Mouse (Mus musculus): ENCODE results near the gene Kcnh3.
"Not testable (repeated sequence)": the region's sequence is repeated elsewhere in the genome, so short reads cannot be mapped to it uniquely, and the experiment has no call there.

Kcnh3 gene

DNA sequence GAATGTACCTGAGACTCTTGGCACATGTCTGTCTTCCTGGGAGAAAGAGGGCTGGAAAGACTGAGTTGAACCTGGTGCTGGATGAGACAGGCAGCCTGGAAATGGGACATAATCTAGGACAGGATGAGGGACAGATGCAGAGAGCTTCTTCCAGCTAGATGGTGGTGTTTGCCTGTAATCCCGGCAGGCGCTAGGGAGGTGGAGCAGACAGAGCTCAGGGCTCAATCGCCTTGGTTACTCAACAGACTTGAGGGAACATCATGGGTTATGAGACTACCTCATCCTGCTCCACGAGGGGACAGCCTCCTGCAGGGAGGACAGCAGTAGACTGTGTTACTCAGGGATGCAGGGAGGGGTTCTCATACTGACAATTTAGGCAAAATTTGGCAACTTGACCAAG lies 16.6 kb downstream of the Kcnh3 start:
- no peak for DNase-seq

DNA sequence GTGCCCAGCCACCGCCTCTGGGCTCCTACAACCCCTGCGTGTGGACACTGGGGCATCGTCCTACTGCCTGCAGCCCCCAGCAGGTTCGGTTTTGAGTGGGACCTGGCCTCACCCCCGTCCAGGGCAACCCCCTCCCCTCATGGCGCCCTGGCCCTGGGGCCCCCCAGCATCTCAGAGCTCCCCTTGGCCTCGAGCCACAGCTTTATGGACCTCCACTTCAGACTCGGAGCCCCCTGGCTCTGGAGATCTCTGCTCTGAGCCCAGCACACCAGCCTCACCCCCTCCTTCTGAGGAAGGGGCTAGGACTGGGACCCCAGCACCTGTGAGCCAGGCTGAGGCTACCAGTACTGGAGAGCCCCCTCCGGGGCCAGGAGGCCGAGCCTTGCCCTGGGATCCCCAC lies 17.4 kb downstream of the Kcnh3 start:
- DNase-seq: no peak

DNA sequence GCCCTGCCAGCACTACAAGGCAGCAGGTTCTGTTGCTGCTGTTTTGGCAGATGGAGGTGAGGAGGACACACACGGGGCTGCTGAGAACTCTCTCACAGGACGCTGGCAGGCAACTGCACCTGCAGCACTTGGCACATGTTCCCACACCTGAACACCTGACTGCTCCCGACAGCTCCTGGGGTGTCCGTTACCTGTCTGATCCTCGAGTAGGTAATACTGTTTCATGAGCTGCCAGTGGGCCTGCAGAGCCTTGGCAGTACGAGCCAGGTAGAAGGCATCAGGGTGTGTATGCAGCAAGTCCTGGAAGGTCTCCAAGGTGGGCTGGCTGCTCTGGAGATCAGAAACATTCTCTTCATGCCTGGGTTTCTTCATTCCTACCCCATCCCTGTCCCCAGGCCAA lies 22.1 kb downstream of the Kcnh3 start:
- DNase-seq: not testable (repeated sequence)

DNA sequence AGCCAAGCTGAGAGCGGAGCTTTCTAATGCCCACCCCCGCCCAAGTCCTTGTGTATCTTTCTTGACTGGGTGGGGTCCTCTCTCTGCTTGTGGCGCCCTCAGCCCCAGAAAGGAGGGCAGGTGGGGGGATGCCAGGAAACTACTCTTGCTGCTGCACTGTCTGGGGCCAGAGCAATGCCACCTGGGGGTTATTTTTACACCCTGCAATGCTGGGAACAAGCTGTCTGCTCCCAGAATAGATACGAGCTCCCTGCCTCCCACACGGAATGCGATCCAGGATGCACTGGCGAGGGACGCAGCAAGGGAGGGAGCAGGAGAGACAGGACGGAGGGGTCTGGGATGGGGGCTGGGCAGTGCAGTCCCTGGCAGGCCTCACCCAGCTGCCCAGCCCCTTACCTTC lies 24.3 kb downstream of the Kcnh3 start:
- no peak for DNase-seq

DNA sequence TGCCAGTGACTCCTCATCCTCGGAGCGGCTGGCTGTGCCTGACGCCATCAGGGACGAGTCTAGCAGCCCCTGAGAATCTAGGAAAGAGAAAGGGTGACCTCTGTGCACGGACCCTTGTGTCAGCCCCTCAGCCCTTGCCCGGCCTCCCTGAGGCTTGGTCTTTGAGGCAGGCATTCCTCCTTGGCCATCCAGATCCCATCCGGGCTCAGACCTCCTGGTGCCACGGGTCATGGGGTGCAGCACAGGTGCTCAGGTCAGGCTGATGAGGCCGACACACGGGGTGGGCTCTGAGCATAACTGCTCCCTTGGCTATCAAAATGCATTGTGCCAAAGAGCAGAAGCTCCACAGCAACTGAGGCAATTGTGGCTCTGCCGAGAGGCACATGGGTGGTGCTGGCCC lies 25.3 kb downstream of the Kcnh3 start:
- DNase-seq: no peak

DNA sequence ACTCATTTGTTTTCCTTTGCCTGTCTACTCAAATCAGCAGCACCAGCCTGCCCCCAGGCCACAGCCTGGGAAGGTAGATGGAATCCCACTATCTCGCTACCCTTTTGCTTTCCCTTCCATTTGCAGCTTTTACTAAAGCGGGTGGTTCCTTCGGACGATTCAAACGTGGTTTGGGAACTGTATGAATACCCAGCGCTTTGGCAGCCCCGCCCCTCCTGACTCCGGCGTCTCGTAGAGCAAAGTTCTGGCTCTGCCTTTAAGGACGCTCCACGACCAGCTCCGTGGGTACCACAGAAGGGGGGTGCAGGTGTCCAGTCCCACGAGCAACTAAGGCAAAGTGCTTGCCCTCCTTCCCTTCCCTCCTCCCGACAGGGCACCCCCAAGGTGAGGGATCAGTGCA lies 26.4 kb downstream of the Kcnh3 start:
- not testable (repeated sequence) for DNase-seq

DNA sequence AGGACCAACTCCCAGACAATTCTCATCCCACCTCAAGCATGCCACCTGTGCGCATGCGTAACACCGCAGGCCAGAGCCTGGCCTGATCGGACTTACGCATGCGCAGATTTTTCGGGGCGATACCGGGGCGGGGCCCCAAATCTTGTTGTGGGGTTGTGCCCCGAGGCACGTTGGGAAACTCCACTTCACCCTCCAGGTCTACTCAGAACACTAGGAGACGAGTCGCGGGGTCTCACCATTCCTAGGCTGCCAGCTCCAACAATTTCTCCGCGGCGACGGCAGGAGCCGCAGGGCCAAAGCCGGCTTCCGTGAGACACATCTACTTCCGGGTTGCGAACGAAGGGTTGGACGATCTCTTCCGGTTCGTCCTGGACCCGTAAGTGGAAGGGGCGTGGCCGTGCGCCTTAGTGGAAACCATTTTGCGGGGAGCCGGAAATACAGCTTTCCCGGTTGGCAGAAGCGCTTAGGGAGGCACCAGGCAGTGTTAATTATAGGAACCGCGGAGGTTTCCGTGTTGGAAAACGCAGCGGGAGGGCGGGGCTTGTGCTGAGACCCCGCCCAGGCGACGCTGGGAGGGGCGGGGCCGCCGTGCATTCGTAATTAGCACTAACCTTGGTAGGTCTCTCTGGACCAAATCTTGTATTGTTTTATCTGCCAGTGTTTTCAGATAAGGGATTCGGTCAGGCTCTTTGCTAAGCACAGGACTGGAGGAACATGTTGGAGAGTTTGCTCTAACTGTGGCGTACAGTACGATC lies 27.1 kb downstream of the Kcnh3 start, which contains the start of gene Mcrs1:
Gene Mcrs1, minus strand, starts transcription at position 336 of the 755 bp plus-strand sequence.
- peak; percentile 99 for DNase-seq

DNA sequence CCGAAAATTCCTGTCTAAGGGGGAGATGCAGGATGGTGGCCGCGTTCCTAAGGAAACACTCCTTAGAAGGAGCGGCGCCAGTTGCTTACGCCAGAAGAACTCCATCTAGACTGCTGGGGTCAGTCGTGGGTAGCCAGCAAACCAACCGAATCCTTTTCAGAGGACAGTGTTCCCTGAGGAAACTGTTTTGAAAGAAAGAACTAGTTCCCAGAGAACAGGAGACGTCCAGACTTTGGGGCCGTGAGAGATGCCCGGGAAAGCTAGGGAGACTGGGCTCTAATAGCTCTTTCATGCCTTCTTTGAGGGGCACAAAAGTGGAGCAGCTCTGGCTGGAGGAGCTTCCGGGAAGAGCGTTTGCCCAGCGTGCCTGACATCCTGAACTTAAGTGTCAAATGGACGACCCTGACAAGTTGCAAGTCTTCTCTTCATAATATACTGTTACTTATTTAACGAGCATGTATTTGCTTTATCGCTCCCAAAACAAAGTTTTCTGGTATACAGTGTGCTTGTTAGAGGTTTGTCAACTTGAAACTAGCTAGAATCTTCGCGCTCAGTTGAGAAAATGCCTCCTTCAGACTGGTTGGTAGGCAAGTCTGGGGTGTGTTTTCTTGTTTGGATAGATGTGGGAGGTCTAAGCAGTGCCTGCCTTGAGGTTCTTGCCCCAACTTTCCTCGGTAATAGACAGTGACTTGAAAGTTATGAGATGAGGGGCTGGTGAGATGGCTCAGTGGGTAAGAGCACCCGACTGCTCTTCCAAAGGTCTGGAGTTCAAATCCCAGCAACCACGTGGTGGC lies 27.9 kb downstream of the Kcnh3 start:
- DNase-seq: no peak

DNA sequence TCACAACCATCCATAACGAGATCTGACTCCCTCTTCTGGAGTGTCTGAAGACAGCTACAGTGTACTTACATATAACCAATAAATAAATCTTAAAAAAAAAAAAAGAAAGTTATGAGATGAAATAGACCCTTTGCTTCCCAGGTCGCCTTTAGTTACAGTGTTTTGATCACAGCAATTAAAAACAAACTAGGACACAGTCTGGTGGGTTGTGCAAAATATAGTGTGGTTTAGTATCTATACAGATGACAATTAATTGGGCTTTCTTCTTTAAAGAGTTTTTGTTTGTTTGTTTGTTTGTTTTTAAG lies 28.5 kb downstream of the Kcnh3 start:
- DNase-seq: not testable (repeated sequence)

DNA sequence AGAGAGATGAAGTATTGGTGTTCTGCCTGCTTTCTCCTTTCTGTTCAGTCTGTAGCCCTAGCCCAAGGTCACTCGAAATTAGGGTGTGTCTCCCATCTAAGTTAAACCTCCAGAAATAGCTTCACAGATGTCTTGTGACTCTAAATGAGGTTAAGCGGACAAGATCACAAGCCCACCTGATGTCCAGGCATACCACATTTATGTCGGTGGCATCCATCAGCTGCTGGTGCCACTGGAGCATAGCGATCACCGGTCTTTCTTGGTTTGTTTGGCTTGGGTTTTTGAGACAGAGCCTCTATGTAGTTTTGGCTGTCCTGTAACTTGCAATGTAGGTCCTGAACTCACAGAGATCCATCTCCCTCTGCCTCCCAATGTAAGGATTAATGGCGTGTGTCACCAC lies 29.1 kb downstream of the Kcnh3 start:
- DNase-seq: no peak

DNA sequence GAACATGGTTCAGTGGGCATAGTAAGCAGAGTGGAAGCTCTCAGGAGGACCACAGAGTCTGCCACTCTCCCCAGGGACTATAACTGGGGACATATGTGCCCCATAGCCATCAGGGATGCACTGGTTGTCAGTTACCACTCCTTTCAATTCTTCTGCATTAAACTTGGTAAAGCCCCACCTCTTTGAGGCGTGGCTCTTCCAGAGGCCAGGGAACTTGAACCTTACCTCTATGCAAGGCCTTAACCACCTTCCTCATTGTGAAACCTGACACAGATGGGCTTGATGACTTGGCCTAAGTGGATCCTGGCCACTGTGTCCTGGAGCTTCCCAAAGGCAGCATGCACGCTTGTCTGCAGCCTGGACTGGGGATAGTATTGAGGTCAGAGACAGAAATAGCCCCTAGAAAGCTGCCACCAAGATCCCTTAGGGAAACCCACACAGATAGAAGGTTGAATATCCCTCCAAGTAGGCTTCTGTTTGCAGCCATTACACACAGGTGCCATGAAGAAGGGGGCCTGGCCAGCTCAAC lies 29.9 kb downstream of the Kcnh3 start:
- no peak for DNase-seq

DNA sequence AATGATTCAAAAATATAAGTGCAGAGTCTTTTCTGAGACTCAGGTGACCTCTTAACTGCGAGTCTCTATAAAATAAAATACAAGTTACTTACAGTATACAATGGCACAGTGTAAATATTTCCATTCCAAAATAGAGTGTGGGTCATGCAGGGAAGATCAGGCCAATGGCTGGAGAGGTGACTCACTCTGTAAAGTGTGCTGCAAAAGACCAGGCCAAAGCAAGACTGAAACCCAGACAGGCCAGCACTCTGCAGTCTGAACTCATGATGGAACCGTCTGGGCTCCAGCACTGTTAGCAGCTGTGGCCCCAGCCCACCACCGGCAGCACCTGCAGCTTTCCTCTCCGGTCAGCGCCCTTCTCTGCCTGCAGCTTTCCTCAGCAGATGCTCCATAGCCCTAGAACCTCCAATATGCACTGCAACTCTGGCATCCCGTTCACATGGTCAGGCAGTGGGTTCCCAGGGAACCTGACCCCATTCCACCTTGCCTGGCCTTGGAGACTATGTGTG lies 30.6 kb downstream of the Kcnh3 start:
- no peak for DNase-seq

DNA sequence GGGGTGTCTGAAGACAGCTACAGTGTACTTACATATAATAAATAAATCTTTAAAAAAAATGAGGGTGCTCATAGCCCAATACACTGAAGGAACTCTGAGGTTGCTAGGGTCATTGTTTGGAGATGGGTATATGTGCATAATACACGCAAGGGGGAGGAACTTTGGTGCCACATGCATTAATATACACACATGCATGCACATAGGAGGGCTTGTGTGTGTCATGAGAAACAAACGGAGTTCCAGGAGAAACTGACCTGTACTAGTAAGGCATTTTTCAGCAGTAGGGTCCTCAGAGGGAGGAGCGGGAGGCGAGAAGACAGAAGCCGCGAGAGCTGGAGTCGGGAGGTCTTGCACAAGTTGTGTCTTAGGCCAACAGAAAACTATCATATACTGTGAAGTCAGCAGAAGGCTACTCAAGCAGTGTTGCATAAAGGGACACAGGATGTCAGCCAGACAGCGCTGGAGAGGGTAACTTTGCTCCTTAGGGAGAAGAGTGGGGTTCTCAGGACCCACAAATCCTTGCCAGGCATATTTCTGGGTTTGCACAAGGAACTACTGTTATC lies 34.6 kb downstream of the Kcnh3 start:
- DNase-seq: no peak

DNA sequence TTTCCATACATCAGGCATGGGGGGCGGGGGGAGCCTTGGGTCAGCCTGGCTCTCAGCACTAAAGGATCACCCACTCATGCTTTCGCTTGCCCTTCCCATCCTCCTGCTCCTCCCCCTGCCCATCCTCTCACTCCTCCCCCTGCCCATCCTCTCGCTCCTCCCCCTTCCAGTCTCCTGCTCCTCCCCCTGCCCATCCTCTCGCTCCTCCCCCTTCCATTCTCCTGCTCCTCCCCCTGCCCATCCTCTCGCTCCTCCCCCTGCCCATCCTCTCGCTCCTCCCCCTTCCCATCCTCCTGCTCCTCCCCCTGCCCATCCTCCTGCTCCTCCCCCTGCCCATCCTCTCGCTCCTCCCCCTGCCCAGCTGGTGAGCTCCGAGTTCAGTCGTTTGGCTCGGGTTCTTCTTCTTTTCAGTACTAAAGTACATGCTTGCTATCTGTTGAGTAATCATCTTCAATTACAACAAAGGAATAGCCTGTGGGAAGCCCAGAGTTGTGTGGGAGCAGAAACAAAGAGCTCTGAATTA lies 35.1 kb downstream of the Kcnh3 start:
- no peak for DNase-seq

DNA sequence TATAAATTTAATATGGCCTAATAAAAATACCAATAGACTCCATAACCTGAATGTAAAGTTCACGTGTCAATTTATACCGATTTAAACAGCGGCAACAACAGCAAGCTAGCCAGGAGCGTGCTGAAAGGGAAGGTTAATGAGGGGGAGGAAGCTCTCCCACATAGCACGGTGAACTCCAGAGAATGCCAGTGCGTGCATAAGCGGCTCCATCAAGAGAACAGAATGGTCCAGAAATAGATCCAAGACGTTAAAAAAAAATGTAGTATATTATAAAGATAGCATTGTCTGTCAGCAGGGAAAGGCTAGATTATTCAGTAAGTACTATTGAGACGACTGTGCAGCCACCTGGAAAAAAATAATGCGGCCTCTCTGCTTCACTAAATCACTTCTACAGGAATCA lies 38.0 kb downstream of the Kcnh3 start:
- no peak for DNase-seq

DNA sequence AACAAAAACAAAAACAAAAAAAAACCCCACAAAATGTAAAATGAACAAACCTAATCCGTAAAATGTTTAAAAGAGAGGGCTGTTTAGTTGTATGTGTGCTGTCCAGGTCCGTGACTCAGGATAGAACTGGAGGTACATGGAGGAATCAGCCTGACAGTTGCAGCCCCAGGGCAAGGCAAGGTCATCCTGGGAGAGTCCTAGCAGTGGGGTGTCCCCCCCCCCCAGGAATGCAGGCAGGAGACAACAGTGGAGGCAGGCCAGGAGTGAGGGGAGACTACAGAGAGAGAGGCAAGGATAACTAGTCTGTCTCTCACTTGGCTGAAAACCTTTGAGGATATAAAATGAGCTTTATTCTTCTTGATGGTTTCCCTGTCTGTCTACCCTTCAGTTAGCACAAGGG lies 39.7 kb downstream of the Kcnh3 start:
- DNase-seq: no peak

DNA sequence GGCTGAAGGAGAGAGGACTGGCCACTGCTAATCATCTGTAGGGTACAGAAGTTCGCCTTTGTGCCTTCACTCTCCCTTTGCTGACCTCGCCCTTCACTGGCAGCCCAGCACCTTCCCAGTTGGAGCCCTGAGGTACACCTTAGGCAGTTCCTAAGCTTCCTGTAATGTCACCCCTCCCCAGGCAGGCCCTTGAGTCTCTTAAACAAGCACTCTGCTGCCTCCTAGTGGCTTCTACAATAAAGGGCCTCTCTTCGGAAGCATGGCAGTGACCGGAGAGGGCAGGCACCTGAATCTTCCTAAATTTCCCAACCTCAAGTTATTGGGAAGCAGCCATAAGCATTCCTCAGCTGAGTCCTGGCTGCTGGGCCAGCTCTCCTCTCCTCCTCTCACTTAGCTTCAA lies 41.0 kb downstream of the Kcnh3 start:
- DNase-seq: peak; percentile 62

DNA sequence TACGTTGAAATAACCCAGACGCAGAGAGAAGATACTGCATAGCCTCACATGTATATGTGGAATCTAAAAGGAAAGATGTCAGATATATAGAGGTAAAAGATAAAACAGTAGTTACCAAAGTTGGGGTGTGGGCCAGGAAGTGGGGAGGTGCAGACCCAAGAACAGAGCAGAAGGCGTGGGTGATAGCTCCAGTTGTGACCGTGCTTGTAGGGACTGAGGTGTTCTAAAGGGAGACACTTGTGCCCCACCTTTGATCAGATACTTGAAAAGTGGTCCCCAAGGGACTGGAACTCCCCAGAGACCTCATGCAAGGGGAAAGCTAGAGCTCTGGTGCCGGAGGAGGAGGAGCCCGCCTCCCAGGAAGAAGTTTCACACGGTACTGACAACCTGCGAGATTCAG lies 51.4 kb downstream of the Kcnh3 start:
- no peak for DNase-seq

DNA sequence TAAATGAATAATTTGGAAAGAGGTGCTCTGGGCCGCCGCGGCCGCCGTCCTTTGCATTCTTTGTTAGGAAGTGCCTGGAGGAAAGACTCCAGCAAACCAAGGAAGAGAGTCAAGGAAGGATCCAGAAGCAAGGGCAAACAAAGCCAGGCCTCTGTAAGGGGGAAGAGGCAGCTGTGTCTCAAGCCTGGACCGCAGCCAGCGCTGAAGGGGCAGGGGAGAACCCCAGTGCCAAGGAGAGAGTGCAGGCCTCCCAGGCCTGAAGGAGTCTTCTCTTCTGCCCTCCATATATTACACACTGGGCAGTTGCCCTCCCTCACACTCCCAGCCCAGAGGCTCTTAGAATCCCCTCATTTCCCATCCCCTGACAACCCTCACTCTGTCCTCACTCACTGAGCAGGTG lies 53.6 kb downstream of the Kcnh3 start:
- DNase-seq: no peak

DNA sequence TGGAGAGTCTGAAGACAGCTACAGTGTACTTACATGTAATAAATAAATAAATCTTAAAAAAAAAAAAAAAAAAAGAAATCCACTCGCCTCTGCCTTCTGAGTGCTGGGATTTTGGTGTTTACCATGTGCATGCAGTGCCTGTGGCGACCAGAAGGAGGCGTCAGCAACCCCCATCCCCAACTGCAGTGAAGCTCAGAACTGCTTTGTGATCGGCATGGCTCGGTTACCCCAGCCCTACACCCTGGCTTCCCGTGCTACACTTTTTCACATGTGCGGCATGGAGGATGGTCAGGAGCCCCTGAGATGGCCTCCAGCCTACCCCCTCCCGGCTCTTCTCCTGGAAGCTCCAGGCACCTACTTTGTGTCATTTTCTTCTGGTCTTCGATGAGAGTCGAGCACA lies 58.8 kb downstream of the Kcnh3 start:
- DNase-seq: no peak

DNA sequence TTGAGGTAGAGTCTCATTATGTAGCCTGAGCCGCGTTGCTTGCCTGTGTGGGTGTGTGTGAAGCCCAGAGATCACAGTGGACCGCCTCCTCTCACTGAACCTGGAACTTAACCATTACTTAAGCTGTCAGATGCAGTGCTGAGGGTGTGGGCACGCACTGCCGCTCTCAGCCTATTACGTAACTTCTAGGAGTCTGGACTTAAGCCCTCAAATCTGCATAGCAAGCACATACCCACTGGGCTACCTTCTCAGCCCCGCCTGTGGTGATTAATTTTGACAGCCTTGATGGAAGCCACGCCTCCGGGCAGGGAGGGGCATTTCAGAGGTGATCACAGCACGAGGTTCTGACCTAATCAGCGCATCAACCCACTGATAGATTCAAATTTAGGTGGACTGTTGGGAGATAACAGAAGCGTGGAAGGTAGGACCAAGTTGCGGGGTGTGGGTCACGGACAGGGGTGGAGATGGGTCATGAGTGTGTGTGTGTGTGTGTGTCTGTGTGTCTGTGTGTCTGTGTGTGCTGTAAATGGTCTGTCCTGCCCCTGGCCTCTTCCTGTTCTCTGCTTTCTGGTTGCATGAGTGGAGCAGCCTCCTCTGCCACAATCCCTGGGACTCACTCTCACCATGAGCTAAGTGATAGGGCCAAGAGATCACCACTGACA lies 60.0 kb downstream of the Kcnh3 start:
- no peak for DNase-seq

DNA sequence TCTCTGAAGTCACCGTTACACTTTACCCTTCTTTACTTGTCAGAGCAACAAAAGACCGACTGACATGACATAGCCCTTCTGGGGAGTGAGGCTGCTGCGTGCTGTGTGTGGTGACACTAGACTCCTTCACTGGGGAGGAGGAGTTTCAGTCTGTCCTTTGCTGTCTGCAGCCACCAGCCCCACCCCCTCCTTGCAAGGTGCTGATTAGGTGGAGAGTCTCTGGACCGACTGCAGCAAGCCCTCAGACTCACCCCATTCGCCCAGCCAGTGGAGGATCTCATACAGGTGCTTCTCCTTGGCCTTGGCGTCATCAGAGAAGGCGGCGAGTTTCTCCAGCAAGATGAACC lies 60.5 kb downstream of the Kcnh3 start:
- DNase-seq: no peak

DNA sequence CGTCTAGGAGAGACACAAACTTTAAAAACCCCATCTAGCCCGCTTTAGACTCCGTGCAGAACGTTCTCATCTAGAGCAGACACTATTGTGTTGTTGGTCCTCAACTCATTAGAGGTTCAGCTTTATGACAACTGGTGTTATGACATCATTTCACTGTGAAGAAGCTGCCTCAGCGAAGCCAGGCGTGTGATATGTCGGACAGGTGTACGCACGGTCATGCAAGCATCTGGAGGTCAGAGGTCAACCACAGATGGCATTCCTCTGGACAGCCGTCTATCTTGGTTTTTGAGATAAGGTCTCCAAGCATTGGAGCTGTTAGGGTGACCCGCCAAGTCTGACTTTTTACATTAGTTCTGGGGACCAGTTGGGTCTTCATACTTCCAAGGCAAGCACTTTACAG lies 65.9 kb downstream of the Kcnh3 start:
- no peak for DNase-seq
